Mouse (Mus musculus): ENCODE results near the gene Kdm4b.
A peak's percentile ranks its signal among the peaks of the same experiment; 100 is the strongest.

Kdm4b gene

GRCm38 (mm10) chr17:56343466-56343865 is 17.6 kb downstream of the Kdm4b start:
- DNase-seq (ENCODE audit: low read depth, low spot score) = no peak

- DNase-seq (ENCODE audit: low read depth, low spot score) = no peak
Measured at GRCm38 (mm10) chr17:56345364-56345763, 19.5 kb downstream of the Kdm4b start.

GRCm38 (mm10) chr17:56348128-56348527 is 22.3 kb downstream of the Kdm4b start:
- no peak for DNase-seq (ENCODE audit: low read depth, low spot score)

GRCm38 (mm10) chr17:56348586-56348985 is 22.7 kb downstream of the Kdm4b start:
- no peak for DNase-seq (ENCODE audit: low read depth, low spot score)

- peak; percentile 56 for DNase-seq (ENCODE audit: low read depth, low spot score)
Measured at GRCm38 (mm10) chr17:56350694-56351093, 24.8 kb downstream of the Kdm4b start.

- DNase-seq (ENCODE audit: low read depth, low spot score) = peak; percentile 64
Measured at GRCm38 (mm10) chr17:56356921-56357885, 31.3 kb downstream of the Kdm4b start.

GRCm38 (mm10) chr17:56359183-56359725 is 33.4 kb downstream of the Kdm4b start:
- DNase-seq (ENCODE audit: low read depth, low spot score) = no peak

GRCm38 (mm10) chr17:56359864-56360263 is 34.0 kb downstream of the Kdm4b start:
- no peak for DNase-seq (ENCODE audit: low read depth, low spot score)

GRCm38 (mm10) chr17:56360451-56360850 is 34.6 kb downstream of the Kdm4b start:
- no peak for DNase-seq (ENCODE audit: low read depth, low spot score)

GRCm38 (mm10) chr17:56361542-56361941 is 35.7 kb downstream of the Kdm4b start:
- no peak for DNase-seq (ENCODE audit: low read depth, low spot score)

GRCm38 (mm10) chr17:56365791-56366673 is 40.2 kb downstream of the Kdm4b start:
- DNase-seq (ENCODE audit: low read depth, low spot score) = no peak

GRCm38 (mm10) chr17:56368291-56368790 is 42.5 kb downstream of the Kdm4b start:
- no peak for DNase-seq (ENCODE audit: low read depth, low spot score)

GRCm38 (mm10) chr17:56370090-56370489 is 44.2 kb downstream of the Kdm4b start:
- DNase-seq (ENCODE audit: low read depth, low spot score) = no peak

GRCm38 (mm10) chr17:56371029-56371660 is 45.3 kb downstream of the Kdm4b start:
- DNase-seq (ENCODE audit: low read depth, low spot score) = no peak

GRCm38 (mm10) chr17:56372109-56372508 is 46.2 kb downstream of the Kdm4b start:
- no peak for DNase-seq (ENCODE audit: low read depth, low spot score)

- no peak for DNase-seq (ENCODE audit: low read depth, low spot score)
Measured at GRCm38 (mm10) chr17:56373136-56374034, 47.5 kb downstream of the Kdm4b start.

- no peak for DNase-seq (ENCODE audit: low read depth, low spot score)
Measured at GRCm38 (mm10) chr17:56374851-56375250, 49.0 kb downstream of the Kdm4b start.

GRCm38 (mm10) chr17:56379281-56379834 is 53.5 kb downstream of the Kdm4b start:
- DNase-seq (ENCODE audit: low read depth, low spot score) = no peak

- DNase-seq (ENCODE audit: low read depth, low spot score) = no peak
Measured at GRCm38 (mm10) chr17:56380286-56380685, 54.4 kb downstream of the Kdm4b start.

GRCm38 (mm10) chr17:56381183-56381582 is 55.3 kb downstream of the Kdm4b start:
- DNase-seq (ENCODE audit: low read depth, low spot score) = no peak

Data from retina, adult 2 months (tissue).